Mouse (Mus musculus): ENCODE data around the gene Tubgcp2.

Gene Tubgcp2

GRCm38 (mm10) chr7:140047811-140048311, 11.4 kb upstream of the Tubgcp2 start:
- DNase-seq (ENCODE audit: low spot score in 2 of 2), result no peak

DNA sequence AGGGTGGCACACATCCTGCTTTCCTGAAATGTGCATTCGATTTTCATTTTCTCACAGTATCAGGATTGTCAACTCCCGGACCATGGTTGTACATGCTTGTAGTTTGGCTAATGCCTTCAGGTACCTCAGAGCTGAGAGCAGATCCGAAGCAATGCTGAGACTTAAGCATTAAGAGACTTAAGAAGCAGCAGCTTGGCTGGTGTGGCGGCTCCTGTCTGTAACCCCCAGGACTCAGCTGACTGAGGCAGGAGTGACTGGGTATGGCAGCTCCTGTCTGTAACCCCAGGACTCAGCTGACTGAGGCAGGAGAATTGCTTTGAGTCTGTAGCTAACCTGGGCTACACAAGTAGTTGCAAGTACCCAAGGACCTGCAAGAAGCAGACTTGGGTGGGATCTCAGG, 9.1 kb upstream of the Tubgcp2 start:
- no peak for DNase-seq (ENCODE audit: low spot score in 2 of 2)

- DNase-seq (ENCODE audit: low spot score in 2 of 2), result no peak
Observed at GRCm38 (mm10) chr7:140042728-140043127, 6.3 kb upstream of the Tubgcp2 start.

GRCm38 (mm10) chr7:140037171-140037555, 694 bp upstream of the Tubgcp2 start:
- DNase-seq (ENCODE audit: low spot score in 2 of 2), result no peak

- DNase-seq (ENCODE audit: low spot score in 2 of 2), result no peak
Observed at GRCm38 (mm10) chr7:140035456-140035855, 1.0 kb downstream of the Tubgcp2 start.

DNA sequence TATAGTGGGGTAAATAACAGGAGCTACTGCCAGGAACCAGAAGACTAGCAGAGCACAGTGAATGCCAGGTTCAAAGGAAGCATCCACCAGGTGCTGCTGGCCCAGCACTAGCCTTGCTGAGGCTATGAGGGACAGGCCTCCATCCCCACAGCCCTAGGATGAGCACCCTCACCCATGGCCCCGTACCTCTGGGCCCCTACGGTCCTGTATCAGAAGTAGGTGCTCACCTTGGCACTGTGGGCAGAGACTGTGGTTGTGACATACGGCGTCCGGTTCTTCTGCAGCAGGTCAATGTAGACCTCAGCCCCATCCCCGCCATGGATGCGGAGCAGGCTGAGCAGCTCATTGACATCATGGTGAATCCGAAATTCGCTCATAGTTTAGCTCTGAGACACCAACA, 3.1 kb downstream of the Tubgcp2 start:
- no peak for DNase-seq (ENCODE audit: low spot score in 2 of 2)

- no peak for DNase-seq (ENCODE audit: low spot score in 2 of 2)
Observed at GRCm38 (mm10) chr7:140032366-140032765, 4.1 kb downstream of the Tubgcp2 start.

GRCm38 (mm10) chr7:140031771-140032170, 4.7 kb downstream of the Tubgcp2 start:
- no peak for DNase-seq (ENCODE audit: low spot score in 2 of 2)

DNA sequence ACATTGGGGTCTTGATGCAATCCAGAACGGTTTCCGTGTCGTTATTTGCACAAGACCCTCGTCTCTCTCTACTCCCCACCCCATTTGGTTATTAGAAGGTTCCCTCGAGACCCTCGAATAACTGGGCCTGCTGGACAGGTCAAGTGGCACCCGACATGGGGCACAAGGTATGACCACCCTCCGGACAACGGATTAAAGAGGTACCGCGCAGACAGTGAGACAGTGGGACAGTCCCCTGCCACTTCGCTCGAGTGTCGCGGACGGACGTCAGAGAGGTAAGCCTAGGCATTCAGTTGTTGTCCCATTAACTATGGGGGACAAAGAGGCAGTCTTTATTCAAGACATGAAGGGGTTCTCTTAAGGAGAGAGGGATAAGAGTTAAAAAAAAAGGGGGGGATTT, 25.1 kb downstream of the Tubgcp2 start:
- DNase-seq (ENCODE audit: low spot score in 2 of 2), result no peak

- no peak for DNase-seq (ENCODE audit: low spot score in 2 of 2)
Observed at GRCm38 (mm10) chr7:140007781-140008180, 28.7 kb downstream of the Tubgcp2 start.

DNA sequence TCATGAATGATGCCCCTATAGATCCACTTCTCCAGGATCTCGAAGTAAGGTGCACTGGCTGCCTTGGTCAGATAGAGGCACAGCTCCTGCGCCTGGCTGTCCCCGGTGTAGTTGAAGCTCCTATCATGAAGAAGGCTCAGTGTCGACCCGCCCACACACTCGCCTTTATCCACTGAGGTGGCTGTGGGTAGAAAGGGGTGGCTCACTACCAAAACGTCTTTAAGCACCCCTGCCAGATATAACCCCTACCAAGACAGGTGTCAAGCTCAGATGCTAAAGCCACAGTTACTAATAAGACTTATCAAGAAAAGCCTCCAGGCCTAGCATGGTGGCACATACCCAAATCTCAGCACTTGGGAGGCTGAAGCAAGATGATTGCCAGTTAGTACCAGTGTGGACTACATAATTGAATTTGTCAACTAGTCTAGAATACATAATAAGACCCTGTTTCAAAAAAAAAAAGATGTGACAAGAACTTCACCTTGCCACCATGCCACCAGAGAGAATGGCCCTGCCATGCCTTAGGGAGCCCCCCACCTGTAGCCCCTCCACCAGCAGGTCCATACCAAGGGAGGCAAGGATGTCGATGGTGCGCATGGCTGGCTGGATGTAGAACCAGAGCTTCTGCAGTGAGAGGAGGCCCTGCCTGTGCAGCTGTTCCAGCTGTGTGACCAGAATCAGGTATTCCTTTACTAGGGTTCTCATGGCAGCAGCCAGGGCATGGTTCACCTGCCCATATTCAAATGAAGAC, 29.4 kb downstream of the Tubgcp2 start:
- DNase-seq (ENCODE audit: low spot score in 2 of 2), result no peak

GRCm38 (mm10) chr7:140004666-140005065, 31.8 kb downstream of the Tubgcp2 start:
- no peak for DNase-seq (ENCODE audit: low spot score in 2 of 2)

- no peak for DNase-seq (ENCODE audit: low spot score in 2 of 2)
Observed at GRCm38 (mm10) chr7:140001086-140001740, 35.3 kb downstream of the Tubgcp2 start.

- DNase-seq (ENCODE audit: low spot score in 2 of 2), result peak; percentile 20 to 27
Observed at GRCm38 (mm10) chr7:139998691-139999350, 37.6 kb downstream of the Tubgcp2 start.

DNA sequence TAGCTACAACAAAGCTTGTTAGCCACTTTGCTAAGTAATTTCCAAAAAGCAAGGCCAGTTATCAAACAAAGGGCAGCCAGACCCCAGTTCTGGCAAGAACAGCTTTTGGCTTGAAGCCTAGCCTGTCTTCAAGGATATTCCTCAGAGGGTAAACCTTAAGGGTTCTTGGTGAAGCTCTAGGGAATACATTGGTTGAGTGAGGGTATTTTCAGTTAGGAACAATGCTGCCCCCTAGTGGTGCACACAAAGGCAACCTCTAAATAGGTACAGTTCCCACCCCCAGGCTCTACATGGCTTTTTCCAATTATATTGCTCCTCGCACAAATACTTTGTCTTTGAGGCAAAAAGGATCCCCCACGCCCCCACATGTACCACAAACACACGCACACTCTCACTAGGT, 41.8 kb downstream of the Tubgcp2 start:
- peak; percentile 77 to 79 for DNase-seq (ENCODE audit: low spot score in 2 of 2)

DNA sequence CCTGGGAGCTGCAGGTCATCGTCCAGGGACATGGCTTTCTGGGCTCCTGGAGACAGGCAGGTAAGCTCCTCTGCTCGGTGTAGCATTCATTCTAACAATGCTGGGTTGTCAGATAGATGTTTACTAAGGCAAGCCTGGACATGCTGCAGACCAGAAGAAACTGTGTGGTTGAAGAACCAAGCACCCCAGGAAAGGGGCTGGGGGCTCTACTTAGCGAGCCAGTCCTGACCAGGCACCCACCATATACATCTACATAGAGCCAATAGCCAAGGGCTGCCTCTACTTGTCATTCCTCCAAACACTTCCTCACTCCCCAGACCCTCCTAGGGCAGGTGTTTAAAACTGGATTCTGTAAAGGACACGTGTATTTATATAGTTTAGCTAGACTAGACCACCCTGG, 42.3 kb downstream of the Tubgcp2 start:
- no peak for DNase-seq (ENCODE audit: low spot score in 2 of 2)

- no peak for DNase-seq (ENCODE audit: low spot score in 2 of 2)
Observed at GRCm38 (mm10) chr7:139993532-139993931, 42.9 kb downstream of the Tubgcp2 start.

DNA sequence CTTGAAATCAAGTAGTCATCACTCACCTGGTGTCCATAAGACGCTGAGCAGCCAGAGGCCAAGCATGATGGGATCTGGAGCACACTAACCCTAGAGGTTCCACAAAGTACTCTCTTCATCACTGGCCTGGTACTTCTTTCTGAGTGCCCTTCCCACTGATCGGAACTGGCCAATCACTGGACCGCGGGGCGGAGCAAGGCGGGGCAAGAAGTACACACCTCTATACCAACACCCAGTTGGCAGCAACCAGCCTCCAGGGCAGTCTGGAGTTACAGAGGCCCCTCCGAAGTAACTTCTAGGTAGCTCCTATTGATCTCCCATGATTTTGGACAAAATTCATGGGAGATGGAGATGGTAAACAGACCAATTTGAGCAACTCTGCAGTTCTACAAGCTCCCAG, 44.1 kb downstream of the Tubgcp2 start, which contains the start of gene Adam8:
Adam8 (minus strand) TSS at position 157 of the 400 bp plus-strand sequence.
- no peak for DNase-seq (ENCODE audit: low spot score in 2 of 2)

GRCm38 (mm10) chr7:139990864-139991394, 45.5 kb downstream of the Tubgcp2 start:
- DNase-seq (ENCODE audit: low spot score in 2 of 2), result no peak

GRCm38 (mm10) chr7:139988272-139988671, 48.2 kb downstream of the Tubgcp2 start:
- DNase-seq (ENCODE audit: low spot score in 2 of 2), result no peak

GRCm38 (mm10) chr7:139984505-139984904, 52.0 kb downstream of the Tubgcp2 start:
- DNase-seq (ENCODE audit: low spot score in 2 of 2), result no peak

DNA sequence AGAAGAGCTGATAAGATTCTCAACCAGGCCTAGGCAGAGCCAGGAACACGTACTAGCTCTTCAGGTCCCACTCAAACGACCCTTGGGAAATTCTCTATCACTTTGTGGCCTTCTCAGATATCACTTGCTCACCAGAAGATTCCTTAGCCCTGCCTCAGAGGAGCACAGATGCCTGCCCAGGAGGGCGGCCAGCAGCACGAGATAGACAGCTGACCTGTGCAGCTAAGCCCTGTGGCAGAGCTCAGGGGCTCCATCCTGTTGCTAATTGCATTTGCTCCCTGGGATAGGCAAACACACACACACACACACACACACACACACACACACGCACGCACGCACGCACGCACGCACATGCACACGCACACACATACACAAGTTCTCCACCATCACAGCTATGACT, 54.4 kb downstream of the Tubgcp2 start:
- DNase-seq (ENCODE audit: low spot score in 2 of 2), result no peak
